Mouse (Mus musculus) lung, adult 2 months (tissue): Measurements from ENCODE around the gene Cpa4. TPM values are rescaled to one million over a fixed set of nuclear protein-coding genes. Genes with fewer than 3 reads are reported as not detected.

Experiments
- DNase-seq: peaks from one replicate; pipeline ENCODE4 v3.0.0; 2022
- H3K4me1 ChIP-seq: fragments of 200-500 bp; 2 replicates; pipeline ENCODE4 v1.6.1; 2011; ENCODE audit warnings: low read length; ENCODE audit not compliant: control insufficient read depth, insufficient read depth
- H3K4me3 ChIP-seq: fragments of 200-500 bp; replicated peaks from 2 replicates; pipeline ENCODE3; 2011; ENCODE audit warnings: low read depth, mild to moderate bottlenecking, control low read depth, low read length; ENCODE audit errors: extremely low read depth
- CTCF ChIP-seq: fragments of 200-500 bp; IDR thresholded peaks from 2 replicates; pipeline ENCODE4 v1.5.1; 2011; ENCODE audit warnings: mild to moderate bottlenecking, low read length, control low read depth; ENCODE audit not compliant: insufficient read depth
- POLR2A ChIP-seq: fragments of 200-500 bp; IDR thresholded peaks from 2 replicates; pipeline ENCODE4 v1.6.1; 2011; ENCODE audit warnings: low read depth, mild to moderate bottlenecking, control low read depth, low read length, borderline replicate concordance; ENCODE audit errors: extremely low read depth
- WGBS: fragments of 180-500 bp; shearing (Covaris S2); methylation state at CpG from one replicate; pipeline ENCODE4 v1.1.7; 2018; 5-methylcytosine and 5-hydroxymethylcytosine counted together
- polyA plus RNA-seq: library from polyadenylated mRNA; depleted of rRNA; stranded (reverse); fragments of >200 nt; gene quantifications from 2 replicates; pipeline ENCODE4 v1.2.3, GENCODE M21; 2012; rRNA removed

Gene Cpa4
- 4.6 TPM in 1 of 2 replicates, not detected in the other for polyA plus RNA-seq

GRCm38 (mm10) chr6:30568069-30568468, at the start of gene Cpa4:
Gene Cpa4 (plus strand): TSS chr6:30568369.
- 69% methylated on average over 5 of the region's 5 CpGs for WGBS
- H3K4me1 ChIP-seq, result no peaks in the 10 kb centered on the region
- no peak for DNase-seq
- TF ChIP-seq CTCF, result no peak
- no peak for TF ChIP-seq POLR2A
- H3K4me3 ChIP-seq, result no peak within 1 kb of the TSS

- H3K4me1 ChIP-seq, result no peaks in the 10 kb centered on the region
- TF ChIP-seq CTCF, result no peak
- TF ChIP-seq POLR2A, result no peak
- no peak for DNase-seq
Measured at GRCm38 (mm10) chr6:30520400-30520799, 47.8 kb upstream of the Cpa4 start.

GRCm38 (mm10) chr6:30525456-30526332, 42.5 kb upstream of the Cpa4 start:
- no peak overlapping the region for H3K4me3 ChIP-seq
- no peak for TF ChIP-seq POLR2A
- no peak for TF ChIP-seq CTCF
- no peaks in the 10 kb centered on the region for H3K4me1 ChIP-seq
- DNase-seq, result no peak
- WGBS, result 78% methylated on average over 7 of the region's 7 CpGs

More at GRCm38 (mm10) chr6:30520400-30520799, 47.8 kb upstream of the Cpa4 start:
- WGBS, result 67% methylated on average over 11 of the region's 11 CpGs
- no peak overlapping the region for H3K4me3 ChIP-seq

- DNase-seq, result no peak
- WGBS, result 34% methylated on average over 19 of the region's 19 CpGs
- Histone ChIP-seq H3K4me1 (no peaks in the 10 kb centered on the region), H3K4me3 (peak overlapping the region; percentile 28)
- TF ChIP-seq CTCF (no peak), POLR2A (no peak)
Measured at GRCm38 (mm10) chr6:30526586-30527515, 41.3 kb upstream of the Cpa4 start.

- no peaks in the 10 kb centered on the region for H3K4me1 ChIP-seq
- no peak overlapping the region for H3K4me3 ChIP-seq
- DNase-seq, result no peak
- WGBS, result 35% methylated on average over 6 of the region's 6 CpGs
- no peak for TF ChIP-seq CTCF
- TF ChIP-seq POLR2A, result no peak
Measured at GRCm38 (mm10) chr6:30528800-30529199, 39.4 kb upstream of the Cpa4 start.

GRCm38 (mm10) chr6:30535340-30535739, 32.8 kb upstream of the Cpa4 start:
- TF ChIP-seq POLR2A (no peak), CTCF (peak; percentile 78)
- Histone ChIP-seq H3K4me3 (no peak overlapping the region), H3K4me1 (no peaks in the 10 kb centered on the region)
- WGBS, result 37% methylated on average over 3 of the region's 3 CpGs
- peak; percentile 47 for DNase-seq

GRCm38 (mm10) chr6:30538240-30538639, 29.9 kb upstream of the Cpa4 start:
- TF ChIP-seq CTCF, result no peak
- 44% methylated on average over 10 of the region's 10 CpGs for WGBS
- Histone ChIP-seq H3K4me3 (no peak overlapping the region), H3K4me1 (no peaks in the 10 kb centered on the region)
- no peak for DNase-seq

GRCm38 (mm10) chr6:30538800-30539199, 29.4 kb upstream of the Cpa4 start:
- 71% methylated on average over 5 of the region's 5 CpGs for WGBS
- Histone ChIP-seq H3K4me3 (no peak overlapping the region), H3K4me1 (no peaks in the 10 kb centered on the region)
- TF ChIP-seq POLR2A (no peak), CTCF (no peak)
- no peak for DNase-seq

GRCm38 (mm10) chr6:30541009-30541799, 27.0 kb upstream of the Cpa4 start, which contains the start of gene Cpa2:
Gene Cpa2 (plus strand): TSS chr6:30541582.
- Histone ChIP-seq H3K4me1 (no peaks in the 10 kb centered on the region), H3K4me3 (no peak within 1 kb of the TSS)
- WGBS, result 84% methylated on average over 11 of the region's 11 CpGs
- TF ChIP-seq POLR2A (no peak), CTCF (no peak)
- no peak for DNase-seq
